Mouse (Mus musculus): ENCODE data around the gene Asap2. TPM values are rescaled to one million over a fixed set of nuclear protein-coding genes. Genes with fewer than 3 reads are reported as not detected.
A peak's percentile ranks its signal among the peaks of the same experiment; 100 is the strongest.

Gene Asap2
- total RNA-seq, 2 experiments from 2014 or later = 38.6 to 40.1 TPM

GRCm38 (mm10) chr12:21182786-21183185 is 192.5 kb downstream of the Asap2 start:
- no peak for TF ChIP-seq CTCF (conservative IDR thresholded peaks at IDR 0.05)
- Histone ChIP-seq H3K4me3 (no peak overlapping the region), H3K27ac (no peak overlapping the region; the same call in 1 of the 2 replicates)
- DNase-seq (ENCODE audit: low spot score in 2 of 2) = no peak

- no peak for DNase-seq (ENCODE audit: low spot score in 2 of 2)
- Histone ChIP-seq H3K27ac (peak overlapping the region; percentile 48; the same call in 1 of the 2 replicates), H3K4me3 (no peak overlapping the region)
- no peak for TF ChIP-seq CTCF (conservative IDR thresholded peaks at IDR 0.05)
Measured at GRCm38 (mm10) chr12:21183321-21183720, 193.1 kb downstream of the Asap2 start.

- H3K4me3 ChIP-seq = no peak overlapping the region
Measured at GRCm38 (mm10) chr12:21186145-21186544, 195.9 kb downstream of the Asap2 start.

GRCm38 (mm10) chr12:21188880-21189279 is 198.6 kb downstream of the Asap2 start:
- no peak for TF ChIP-seq CTCF (conservative IDR thresholded peaks at IDR 0.05)
- DNase-seq (ENCODE audit: low spot score in 2 of 2) = no peak
- no peak overlapping the region for H3K4me3 ChIP-seq
- peak overlapping the region; percentile 59; the same call in 1 of the 2 replicates for H3K27ac ChIP-seq

More at GRCm38 (mm10) chr12:21186145-21186544, 195.9 kb downstream of the Asap2 start:
- TF ChIP-seq CTCF (conservative IDR thresholded peaks at IDR 0.05) = no peak
- H3K27ac ChIP-seq = no peak overlapping the region
- DNase-seq (ENCODE audit: low spot score in 2 of 2) = no peak

GRCm38 (mm10) chr12:21191546-21191945 is 201.3 kb downstream of the Asap2 start:
- TF ChIP-seq CTCF (conservative IDR thresholded peaks at IDR 0.05) = no peak
- Histone ChIP-seq H3K27ac (no peak overlapping the region), H3K4me3 (no peak overlapping the region)
- no peak for DNase-seq (ENCODE audit: low spot score in 2 of 2)

- Histone ChIP-seq H3K4me3 (no peak overlapping the region), H3K27ac (no peak overlapping the region)
- TF ChIP-seq CTCF (conservative IDR thresholded peaks at IDR 0.05) = no peak
- DNase-seq (ENCODE audit: low spot score in 2 of 2) = no peak
Measured at GRCm38 (mm10) chr12:21195497-21195896, 205.2 kb downstream of the Asap2 start.

- H3K4me3 ChIP-seq = no peak overlapping the region
- TF ChIP-seq CTCF (conservative IDR thresholded peaks at IDR 0.05) = no peak
- DNase-seq (ENCODE audit: low spot score in 2 of 2) = no peak
- H3K27ac ChIP-seq = no peak overlapping the region
Measured at GRCm38 (mm10) chr12:21196420-21196819, 206.2 kb downstream of the Asap2 start.

- DNase-seq (ENCODE audit: low spot score in 2 of 2) = no peak
- no peak overlapping the region for H3K27ac ChIP-seq
- H3K4me3 ChIP-seq = no peak overlapping the region
- no peak for TF ChIP-seq CTCF (conservative IDR thresholded peaks at IDR 0.05)
Measured at GRCm38 (mm10) chr12:21200613-21201012, 210.4 kb downstream of the Asap2 start.

- H3K27ac ChIP-seq = no peak overlapping the region
- DNase-seq (ENCODE audit: low spot score in 2 of 2) = peak; percentile 24 to 66
- TF ChIP-seq CTCF (conservative IDR thresholded peaks at IDR 0.05) = no peak
- no peak overlapping the region for H3K4me3 ChIP-seq
Measured at GRCm38 (mm10) chr12:21201485-21202269, 211.4 kb downstream of the Asap2 start.

GRCm38 (mm10) chr12:21204701-21205312 is 214.5 kb downstream of the Asap2 start:
- H3K27ac ChIP-seq = peak overlapping the region; percentile 43; the same call in 1 of the 2 replicates
- DNase-seq (ENCODE audit: low spot score in 2 of 2) = peak in 1 of 2 experiments; percentile 30
- TF ChIP-seq CTCF (conservative IDR thresholded peaks at IDR 0.05) = no peak
- no peak overlapping the region for H3K4me3 ChIP-seq

GRCm38 (mm10) chr12:21205799-21206198 is 215.5 kb downstream of the Asap2 start:
- TF ChIP-seq CTCF (conservative IDR thresholded peaks at IDR 0.05) = no peak
- Histone ChIP-seq H3K4me3 (no peak overlapping the region), H3K27ac (no peak overlapping the region)
- DNase-seq (ENCODE audit: low spot score in 2 of 2) = no peak

- no peak for DNase-seq (ENCODE audit: low spot score in 2 of 2)
- Histone ChIP-seq H3K27ac (no peak overlapping the region), H3K4me3 (no peak overlapping the region)
- no peak for TF ChIP-seq CTCF (conservative IDR thresholded peaks at IDR 0.05)
Measured at GRCm38 (mm10) chr12:21207422-21207821, 217.2 kb downstream of the Asap2 start.

- no peak overlapping the region for H3K4me3 ChIP-seq
- DNase-seq (ENCODE audit: low spot score in 2 of 2) = no peak
- TF ChIP-seq CTCF (conservative IDR thresholded peaks at IDR 0.05) = no peak
- H3K27ac ChIP-seq = no peak overlapping the region
Measured at GRCm38 (mm10) chr12:21208172-21208795, 218.0 kb downstream of the Asap2 start.

Measured in layer of hippocampus, adult 2 months (tissue).